Mouse (Mus musculus) spleen, adult 2 months (tissue): ENCODE measurements around the gene Cops2.

Experiments
- CTCF ChIP-seq: fragments of 200-500 bp; IDR thresholded peaks from 2 replicates; pipeline ENCODE4 v1.5.1; 2011; ENCODE audit warnings: mild to moderate bottlenecking, inconsistent platforms; ENCODE audit not compliant: insufficient read depth, insufficient read length, insufficient replicate concordance; ENCODE audit errors: extremely low read depth
- POLR2A ChIP-seq: fragments of 200-500 bp; IDR thresholded peaks from 2 replicates; pipeline ENCODE4 v1.6.1; 2011; ENCODE audit warnings: low read depth, low read length, inconsistent platforms

DNA sequence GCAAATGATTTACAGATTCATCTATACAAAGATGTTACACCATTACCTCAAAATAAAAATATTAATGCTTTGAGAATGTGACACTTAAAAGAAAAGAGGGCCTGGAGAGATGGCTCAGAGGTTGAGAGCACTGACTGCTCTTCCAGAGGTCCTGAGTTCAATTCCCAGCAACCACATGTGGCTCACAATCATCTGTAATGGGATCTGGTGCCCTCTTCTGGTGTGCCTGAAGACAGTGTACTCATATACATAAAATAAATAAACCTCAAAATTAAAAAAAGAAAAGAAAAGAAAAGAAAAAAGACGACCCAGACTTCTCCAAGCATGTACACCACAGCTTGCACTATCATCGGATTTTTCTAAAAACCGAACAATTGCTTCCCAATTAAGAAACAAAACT lies 1.2 kb downstream of the Cops2 start:
- no peak for TF ChIP-seq CTCF
- TF ChIP-seq POLR2A: no peak
